Mouse (Mus musculus): ENCODE data around the gene Spata31d1c.

- TF ChIP-seq GATA1 (IDR thresholded peaks at IDR 0.05; ENCODE audit: borderline replicate concordance, low read length), result no peak
- TF ChIP-seq TAL1 (conservative IDR thresholded peaks at IDR 0.05; ENCODE audit: low read depth, low read length), result no peak
- no peak for TF ChIP-seq CTCF (IDR thresholded peaks at IDR 0.05; ENCODE audit: low read depth, low read length)
- no peak for TF ChIP-seq POLR2AphosphoS5 (IDR thresholded peaks at IDR 0.05; ENCODE audit: insufficient replicate concordance, low read depth, low read length)
These were observed 19.8 kb downstream of the Spata31d1c start, which contains the start of gene Prss47 for GRCm38 (mm10) chr13:65052660-65053059.

Data from G1E (cell line).